Mouse (Mus musculus): ENCODE measurements at regions not wholly inside any gene's neighbourhood (a gene's known extent, or its start where the extent isn't known, plus 50 kb on each side); places are given as distances from the start of the nearest gene placed in this dataset.

DNA sequence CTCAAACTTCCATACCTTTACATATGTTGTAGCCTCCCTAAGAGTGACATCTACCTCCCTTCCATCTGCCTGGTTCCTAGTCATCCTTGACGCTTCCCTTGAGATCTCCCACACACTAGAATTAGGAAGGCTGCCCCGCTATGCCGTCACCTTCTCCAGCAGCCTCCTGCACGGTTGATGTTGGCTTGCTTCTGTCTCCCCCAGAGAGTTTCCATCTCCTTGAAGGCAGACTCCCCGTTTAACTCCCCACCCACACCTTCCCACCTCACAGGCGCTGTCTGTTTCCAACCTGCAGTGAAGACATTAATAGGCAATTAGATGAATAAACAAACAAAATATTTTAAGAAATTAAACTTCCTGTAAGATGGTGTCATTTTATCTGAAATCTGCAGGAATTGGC lies 65.2 kb upstream of the Lmo4 start:
- Histone ChIP-seq H3K9ac (ENCODE audit: low read depth, low read length) (no peak overlapping the region), H3K4me2 (replicated peaks; ENCODE audit: low read depth, low read length) (no peak overlapping the region), H3K4me3 (ENCODE audit: low read length) (no peak overlapping the region), H3K36me3 (ENCODE audit: control insufficient read depth, insufficient read depth, low read length) (no peaks in the 10 kb centered on the region), H3K4me1 (ENCODE audit: control insufficient read depth, insufficient read depth, low read length) (no peaks in the 10 kb centered on the region), H3K27ac (ENCODE audit: low read depth, low read length) (no peak overlapping the region), H3K9me3 (ENCODE audit: control insufficient read depth, low read length) (no peaks in the 10 kb centered on the region), H3K27me3 (ENCODE audit: control insufficient read depth, insufficient read depth, low read length) (no peaks in the 10 kb centered on the region)
- no peak for ATAC-seq (ENCODE audit: low FRiP score, low TSS enrichment)
- WGBS: 79% methylated on average over 6 of the region's 6 CpGs

DNA sequence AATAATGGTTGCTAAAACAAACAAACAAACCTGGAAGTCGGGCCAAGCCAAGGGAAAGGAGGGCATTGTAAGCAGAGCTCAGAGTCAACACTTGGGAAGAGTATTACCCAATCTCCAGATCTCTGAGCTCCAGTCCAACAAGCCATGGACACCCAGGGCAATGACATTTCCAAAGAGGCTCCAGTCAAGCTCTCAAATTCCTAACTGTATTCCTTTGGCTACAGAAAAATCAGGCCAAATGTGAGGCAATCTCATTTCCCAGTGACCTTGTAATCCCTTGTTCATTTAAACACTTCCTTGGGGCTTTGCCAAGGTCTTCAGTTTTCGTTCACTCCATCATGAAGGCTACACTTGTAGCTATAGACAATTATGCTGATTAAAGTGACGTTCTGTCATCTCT lies 59.5 kb upstream of the Lmo4 start:
- no peak for ATAC-seq (ENCODE audit: low FRiP score, low TSS enrichment)

GRCm38 (mm10) chr3:144260886-144261285 lies 55.9 kb upstream of the Lmo4 start:
- 87% methylated on average over 2 of the region's 2 CpGs for WGBS
- Histone ChIP-seq H3K4me1 (ENCODE audit: control insufficient read depth, insufficient read depth, low read length) (no peaks in the 10 kb centered on the region), H3K9me3 (ENCODE audit: control insufficient read depth, low read length) (no peaks in the 10 kb centered on the region), H3K36me3 (ENCODE audit: control insufficient read depth, insufficient read depth, low read length) (no peaks in the 10 kb centered on the region), H3K4me2 (replicated peaks; ENCODE audit: low read depth, low read length) (no peak overlapping the region), H3K27ac (ENCODE audit: low read depth, low read length) (no peak overlapping the region), H3K27me3 (ENCODE audit: control insufficient read depth, insufficient read depth, low read length) (no peaks in the 10 kb centered on the region), H3K9ac (ENCODE audit: low read depth, low read length) (no peak overlapping the region), H3K4me3 (ENCODE audit: low read length) (no peak overlapping the region)
- no peak for ATAC-seq (ENCODE audit: low FRiP score, low TSS enrichment)

More for the DNA sequence above, 59.5 kb upstream of the Lmo4 start:
- 69% methylated on average over 3 of the region's 3 CpGs for WGBS
- H3K36me3 ChIP-seq (ENCODE audit: control insufficient read depth, insufficient read depth, low read length): no peaks in the 10 kb centered on the region
- H3K4me1 ChIP-seq (ENCODE audit: control insufficient read depth, insufficient read depth, low read length): no peaks in the 10 kb centered on the region
- no peaks in the 10 kb centered on the region for H3K27me3 ChIP-seq (ENCODE audit: control insufficient read depth, insufficient read depth, low read length)
- no peak overlapping the region for H3K27ac ChIP-seq (ENCODE audit: low read depth, low read length)
- H3K4me2 ChIP-seq (replicated peaks; ENCODE audit: low read depth, low read length): no peak overlapping the region
- H3K9me3 ChIP-seq (ENCODE audit: control insufficient read depth, low read length): no peaks in the 10 kb centered on the region
- H3K4me3 ChIP-seq (ENCODE audit: low read length): no peak overlapping the region
- H3K9ac ChIP-seq (ENCODE audit: low read depth, low read length): no peak overlapping the region

GRCm38 (mm10) chr3:144257714-144258517 lies 52.9 kb upstream of the Lmo4 start:
- no peaks in the 10 kb centered on the region for H3K4me1 ChIP-seq (ENCODE audit: control insufficient read depth, insufficient read depth, low read length)
- H3K4me2 ChIP-seq (replicated peaks; ENCODE audit: low read depth, low read length): no peak overlapping the region
- no peak for ATAC-seq (ENCODE audit: low FRiP score, low TSS enrichment)
- H3K36me3 ChIP-seq (ENCODE audit: control insufficient read depth, insufficient read depth, low read length): no peaks in the 10 kb centered on the region
- H3K27me3 ChIP-seq (ENCODE audit: control insufficient read depth, insufficient read depth, low read length): no peaks in the 10 kb centered on the region
- no peak overlapping the region for H3K9ac ChIP-seq (ENCODE audit: low read depth, low read length)
- no peak overlapping the region for H3K4me3 ChIP-seq (ENCODE audit: low read length)
- H3K9me3 ChIP-seq (ENCODE audit: control insufficient read depth, low read length): no peaks in the 10 kb centered on the region
- no peak overlapping the region for H3K27ac ChIP-seq (ENCODE audit: low read depth, low read length)
- WGBS: 43% methylated on average over 6 of the region's 6 CpGs

GRCm38 (mm10) chr3:144257196-144257595 lies 52.2 kb upstream of the Lmo4 start:
- ATAC-seq (ENCODE audit: low FRiP score, low TSS enrichment): no peak
- no peak overlapping the region for H3K27ac ChIP-seq (ENCODE audit: low read depth, low read length)
- 85% methylated on average over 9 of the region's 9 CpGs for WGBS

GRCm38 (mm10) chr3:144255596-144256550 lies 50.9 kb upstream of the Lmo4 start:
- ATAC-seq (ENCODE audit: low FRiP score, low TSS enrichment): no peak
- H3K27ac ChIP-seq (ENCODE audit: low read depth, low read length): no peak overlapping the region
- no peaks in the 10 kb centered on the region for H3K4me1 ChIP-seq (ENCODE audit: control insufficient read depth, insufficient read depth, low read length)
- no peak overlapping the region for H3K9ac ChIP-seq (ENCODE audit: low read depth, low read length)
- no peak overlapping the region for H3K4me3 ChIP-seq (ENCODE audit: low read length)
- no peaks in the 10 kb centered on the region for H3K9me3 ChIP-seq (ENCODE audit: control insufficient read depth, low read length)
- no peaks in the 10 kb centered on the region for H3K27me3 ChIP-seq (ENCODE audit: control insufficient read depth, insufficient read depth, low read length)
- H3K4me2 ChIP-seq (replicated peaks; ENCODE audit: low read depth, low read length): no peak overlapping the region
- H3K36me3 ChIP-seq (ENCODE audit: control insufficient read depth, insufficient read depth, low read length): no peaks in the 10 kb centered on the region
- WGBS: 74% methylated on average over 12 of the region's 12 CpGs

More at GRCm38 (mm10) chr3:144257196-144257595, 52.2 kb upstream of the Lmo4 start:
- Histone ChIP-seq H3K27me3 (ENCODE audit: control insufficient read depth, insufficient read depth, low read length) (no peaks in the 10 kb centered on the region), H3K4me1 (ENCODE audit: control insufficient read depth, insufficient read depth, low read length) (no peaks in the 10 kb centered on the region), H3K36me3 (ENCODE audit: control insufficient read depth, insufficient read depth, low read length) (no peaks in the 10 kb centered on the region), H3K9me3 (ENCODE audit: control insufficient read depth, low read length) (no peaks in the 10 kb centered on the region), H3K4me2 (replicated peaks; ENCODE audit: low read depth, low read length) (no peak overlapping the region), H3K4me3 (ENCODE audit: low read length) (no peak overlapping the region), H3K9ac (ENCODE audit: low read depth, low read length) (no peak overlapping the region)

Measured in kidney, embryonic 14.5 days (tissue).